ENCODE assay signal across 8 mouse cellular contexts in genomic region chr13:71963356-71964351, GRCm38 (mm10). TPM values are rescaled to one million over a fixed set of nuclear protein-coding genes. Genes with fewer than 3 reads are reported as not detected.
DNase-seq lines count a peak whose midpoint lies in the region; ATAC-seq and TF ChIP-seq lines count a peak whose summit lies in the region.

TSS of gene Irx1 (minus strand) at chr13:71963723.

- TF ChIP-seq CTCF in lung, embryonic 14.5 days (IDR thresholded peaks at IDR 0.05; ENCODE audit: low read depth) = no peak
- TF ChIP-seq CTCF in stomach, postnatal 0 days (IDR thresholded peaks at IDR 0.05; ENCODE audit: low read depth) = no peak

- peak within 1 kb of the TSS; percentile 44 for H3K9ac ChIP-seq in embryonic facial prominence, embryonic 15.5 days
- no peak within 1 kb of the TSS for H3K9ac ChIP-seq in intestine, embryonic 16.5 days (ENCODE audit: low read depth, low read length)
- H3K9ac ChIP-seq in lung, embryonic 14.5 days = peak within 1 kb of the TSS; percentile 87
- peak within 1 kb of the TSS; percentile 54 for H3K9ac ChIP-seq in stomach, postnatal 0 days (ENCODE audit: low read length)

- no peaks in the 10 kb centered on the region for H3K36me3 ChIP-seq in embryonic facial prominence, embryonic 15.5 days
- no peaks in the 10 kb centered on the region for H3K36me3 ChIP-seq in intestine, embryonic 16.5 days (ENCODE audit: control insufficient read depth, insufficient read depth, low read length)
- peaks cover 15% of the 10 kb centered on the region; the same call in 1 of the 2 replicates for H3K36me3 ChIP-seq in lung, embryonic 14.5 days (ENCODE audit: insufficient read depth)
- H3K36me3 ChIP-seq in stomach, postnatal 0 days (ENCODE audit: control insufficient read depth, insufficient read depth, low read length) = no peaks in the 10 kb centered on the region

- peak within 1 kb of the TSS; percentile 52 for H3K4me3 ChIP-seq in embryonic facial prominence, embryonic 15.5 days (replicated peaks)
- H3K4me3 ChIP-seq in intestine, embryonic 16.5 days (ENCODE audit: low read length) = peak within 1 kb of the TSS; percentile 43
- peak within 1 kb of the TSS; percentile 59 for H3K4me3 ChIP-seq in lung, embryonic 14.5 days (ENCODE audit: low read depth, low read length)
- peak within 1 kb of the TSS; percentile 50 for H3K4me3 ChIP-seq in stomach, postnatal 0 days (ENCODE audit: low read depth, low read length)

- peak; percentile 42 to 46 for DNase-seq in cerebellum, postnatal 14 days
- no peak for DNase-seq in cerebellum, adult 9-11 months
- peak; percentile 75 for DNase-seq in lung, embryonic 14.5 days
- DNase-seq in stomach, postnatal 0 days (ENCODE audit: low spot score) = peak; percentile 23
- no peak for DNase-seq in urinary bladder, postnatal 25 days (ENCODE audit: low spot score)
- DNase-seq in spleen, adult 12 weeks (ENCODE audit: low spot score) = no peak

- TF ChIP-seq EP300 in stomach, postnatal 0 days (optimal IDR thresholded peaks at IDR 0.05) = no peak

- WGBS in embryonic facial prominence, embryonic 15.5 days = under 1% methylated on average over 97 of the region's 100 CpGs
- WGBS in intestine, embryonic 16.5 days = under 1% methylated on average over 99 of the region's 100 CpGs
- under 1% methylated on average over 86 of the region's 100 CpGs for WGBS in lung, embryonic 14.5 days
- under 1% methylated on average over 66 of the region's 100 CpGs for WGBS in stomach, postnatal 0 days

- H3K27ac ChIP-seq in embryonic facial prominence, embryonic 15.5 days (replicated peaks) = no peak within 1 kb of the TSS; the same call in 1 of the 2 replicates
- H3K27ac ChIP-seq in intestine, embryonic 16.5 days (ENCODE audit: low read length) = no peak within 1 kb of the TSS
- peak within 1 kb of the TSS; percentile 91 for H3K27ac ChIP-seq in lung, embryonic 14.5 days (ENCODE audit: low read depth)
- no peak within 1 kb of the TSS for H3K27ac ChIP-seq in stomach, postnatal 0 days (replicated peaks)

- H3K27me3 ChIP-seq in embryonic facial prominence, embryonic 15.5 days = peaks cover 95% of the 10 kb centered on the region
- peaks cover 96% of the 10 kb centered on the region for H3K27me3 ChIP-seq in intestine, embryonic 16.5 days (replicated peaks; ENCODE audit: control insufficient read depth, insufficient read depth, low read length)
- peaks cover 95% of the 10 kb centered on the region for H3K27me3 ChIP-seq in lung, embryonic 14.5 days (ENCODE audit: insufficient read depth, low read length)
- H3K27me3 ChIP-seq in stomach, postnatal 0 days (ENCODE audit: control insufficient read depth, insufficient read depth, low read length) = peaks cover 49% of the 10 kb centered on the region

- peak within 1 kb of the TSS; percentile 83 for H3K4me2 ChIP-seq in embryonic facial prominence, embryonic 15.5 days (replicated peaks)
- peak within 1 kb of the TSS; percentile 66 for H3K4me2 ChIP-seq in intestine, embryonic 16.5 days (ENCODE audit: low read depth, low read length)
- H3K4me2 ChIP-seq in lung, embryonic 14.5 days = peak within 1 kb of the TSS; percentile 62
- peak within 1 kb of the TSS; percentile 55 for H3K4me2 ChIP-seq in stomach, postnatal 0 days (replicated peaks; ENCODE audit: low read depth)

- peaks cover 39% of the 10 kb centered on the region for H3K4me1 ChIP-seq in embryonic facial prominence, embryonic 15.5 days
- H3K4me1 ChIP-seq in intestine, embryonic 16.5 days (ENCODE audit: control insufficient read depth, insufficient read depth, low read length) = peaks cover 23% of the 10 kb centered on the region
- H3K4me1 ChIP-seq in lung, embryonic 14.5 days (ENCODE audit: insufficient read depth) = no peaks in the 10 kb centered on the region
- no peaks in the 10 kb centered on the region for H3K4me1 ChIP-seq in stomach, postnatal 0 days (replicated peaks; ENCODE audit: control insufficient read depth, insufficient read depth)

- ATAC-seq in embryonic facial prominence, embryonic 15.5 days (ENCODE audit: insufficient number of reproducible peaks, low FRiP score, low TSS enrichment, low read depth) = peak; percentile 41; the same call in 1 of the 2 replicates
- peak; percentile 25 for ATAC-seq in intestine, embryonic 16.5 days
- peak; percentile 75 for ATAC-seq in lung, embryonic 14.5 days (ENCODE audit: insufficient read depth)
- peak; percentile 31; the same call in 1 of the 2 replicates for ATAC-seq in stomach, postnatal 0 days (ENCODE audit: low FRiP score, low TSS enrichment)

- H3K9me3 ChIP-seq in embryonic facial prominence, embryonic 15.5 days (replicated peaks) = no peaks in the 10 kb centered on the region
- no peaks in the 10 kb centered on the region for H3K9me3 ChIP-seq in intestine, embryonic 16.5 days (ENCODE audit: control insufficient read depth, low read length)
- no peaks in the 10 kb centered on the region for H3K9me3 ChIP-seq in lung, embryonic 14.5 days (ENCODE audit: low read depth, low read length)
- H3K9me3 ChIP-seq in stomach, postnatal 0 days (ENCODE audit: control insufficient read depth, low read length) = no peaks in the 10 kb centered on the region

RNA-seq across cellular contexts. Expression of gene Irx1, which starts in this region (rescaled TPM):
- 8.0 and 8.4 TPM in 2 replicates for polyA plus RNA-seq in embryonic facial prominence, embryonic 15.5 days (2015; fragmentation: Nextera tagmentation; extraction: Ambion mirVana)
- polyA plus RNA-seq in intestine, embryonic 16.5 days (2015; fragmentation: Nextera tagmentation; extraction: Ambion mirVana) = not detected in 2 replicates
- polyA plus RNA-seq in lung, embryonic 14.5 days (2014; fragmentation: Nextera tagmentation; extraction: Ambion mirVana) = 8.7 and 10.0 TPM in 2 replicates
- 0.76 and 0.84 TPM in 2 replicates for polyA plus RNA-seq in stomach, postnatal 0 days (2015; fragmentation: Nextera tagmentation; extraction: Ambion mirVana)

Comparison
In these comparisons a context has a peak if more than half of its experiments do, and no peak if none do; other contexts are left out.
1. DNase-seq: peak in cerebellum, postnatal 14 days (2 of 2) and lung, embryonic 14.5 days (single experiment); none in cerebellum, adult 9-11 months (single experiment), urinary bladder, postnatal 25 days (single experiment) and spleen, adult 12 weeks (single experiment).
2. Peak in ATAC-seq, H3K4me3 ChIP-seq and H3K4me2 ChIP-seq in intestine, embryonic 16.5 days; RNA of the gene not detected or under 1 TPM.
3. Peak in DNase-seq, ATAC-seq, H3K4me3 ChIP-seq, H3K9ac ChIP-seq and H3K4me2 ChIP-seq in stomach, postnatal 0 days; RNA of the gene not detected or under 1 TPM.
4. ATAC-seq: peak in every context shown above with its lines; median percentile 75 in lung, embryonic 14.5 days; 41 in embryonic facial prominence, embryonic 15.5 days; 31 in stomach, postnatal 0 days; 25 in intestine, embryonic 16.5 days.
5. Peak in every context shown above with its lines, with median percentiles within 50 percentile points of each other: H3K4me2 ChIP-seq and H3K4me3 ChIP-seq.